Mouse (Mus musculus) spleen, adult 2 months (tissue): Measurements from ENCODE around the gene Yif1b. TPM values are rescaled to one million over a fixed set of nuclear protein-coding genes. Genes with fewer than 3 reads are reported as not detected.

ENCODE experiments used
- DNase-seq, 2 experiments: peaks; one replicate each; pipeline versions ENCODE4 v3.0.0 to v3.0.0-alpha.2; 2012 to 2021; ENCODE audit warnings: low spot score in 2 of 2, low read depth in 1 of 2
- H3K27ac ChIP-seq: fragments of 200-500 bp; 2 replicates; pipeline ENCODE4 v1.5.1; 2012; ENCODE audit warnings: low read length, inconsistent platforms; ENCODE audit not compliant: insufficient read depth
- H3K27me3 ChIP-seq: fragments of 200-500 bp; 2 replicates; pipeline ENCODE4 v1.6.1; 2012; ENCODE audit warnings: mild to moderate bottlenecking, moderate library complexity, low read length, inconsistent platforms; ENCODE audit not compliant: control insufficient read depth, insufficient read depth
- H3K36me3 ChIP-seq: fragments of 200-500 bp; 2 replicates; pipeline ENCODE4 v1.6.1; 2012; ENCODE audit warnings: mild to moderate bottlenecking, low read length, inconsistent platforms; ENCODE audit not compliant: control insufficient read depth, insufficient read depth
- H3K4me1 ChIP-seq: fragments of 200-500 bp; 2 replicates; pipeline ENCODE4 v1.6.1; 2011; ENCODE audit warnings: inconsistent platforms; ENCODE audit not compliant: control insufficient read depth, insufficient read depth, insufficient read length
- H3K4me3 ChIP-seq: fragments of 200-500 bp; 2 replicates; pipeline ENCODE4 v1.5.1; 2011; ENCODE audit warnings: mild to moderate bottlenecking, inconsistent platforms; ENCODE audit not compliant: insufficient read depth, insufficient read length; ENCODE audit errors: extremely low read depth
- CTCF ChIP-seq: fragments of 200-500 bp; IDR thresholded peaks from 2 replicates; pipeline ENCODE4 v1.5.1; 2011; ENCODE audit warnings: mild to moderate bottlenecking, inconsistent platforms; ENCODE audit not compliant: insufficient read depth, insufficient read length, insufficient replicate concordance; ENCODE audit errors: extremely low read depth
- POLR2A ChIP-seq: fragments of 200-500 bp; IDR thresholded peaks from 2 replicates; pipeline ENCODE4 v1.6.1; 2011; ENCODE audit warnings: low read depth, low read length, inconsistent platforms
- WGBS: fragments of 180-500 bp; shearing (Covaris S2); methylation state at CpG from one replicate; pipeline ENCODE4 v1.1.7; 2018; 5-methylcytosine and 5-hydroxymethylcytosine counted together
- polyA plus RNA-seq: library from polyadenylated mRNA; depleted of rRNA; stranded (reverse); fragments of >200 nt; gene quantifications from 2 replicates; pipeline ENCODE4 v1.2.3, GENCODE M21; 2012

Gene Yif1b
- polyA plus RNA-seq, 1 experiment: 74.2 TPM

GRCm38 (mm10) chr7:29246015-29246414, 7.9 kb downstream of the Yif1b start:
- Histone ChIP-seq H3K36me3 (peaks cover 2% of the 10 kb centered on the region; the same call in 1 of the 2 replicates), H3K4me3 (no peak overlapping the region)

GRCm38 (mm10) chr7:29246619-29247313, 8.6 kb downstream of the Yif1b start:
- H3K27me3 ChIP-seq: no peaks in the 10 kb centered on the region
- WGBS: 88% methylated on average over 21 of the region's 21 CpGs
- H3K4me3 ChIP-seq: no peak overlapping the region
- 0 out of 2 replicates have a peak, but pooled peaks cover 5% of the 10 kb centered on the region for H3K4me1 ChIP-seq
- no peak for DNase-seq
- H3K36me3 ChIP-seq: peaks cover 2% of the 10 kb centered on the region; the same call in 1 of the 2 replicates
- H3K27ac ChIP-seq: no peak overlapping the region; the same call in 1 of the 2 replicates
- TF ChIP-seq CTCF: no peak
- TF ChIP-seq POLR2A: no peak

More at GRCm38 (mm10) chr7:29246015-29246414, 7.9 kb downstream of the Yif1b start:
- H3K27ac ChIP-seq: no peak overlapping the region
- 0 out of 2 replicates have a peak, but pooled peaks cover 5% of the 10 kb centered on the region for H3K4me1 ChIP-seq
- 88% methylated on average over 5 of the region's 5 CpGs for WGBS
- DNase-seq: no peak
- no peaks in the 10 kb centered on the region for H3K27me3 ChIP-seq
- no peak for TF ChIP-seq POLR2A

GRCm38 (mm10) chr7:29247314-29247700, 9.2 kb downstream of the Yif1b start:
- DNase-seq: peak; percentile 32 to 79
- peaks cover 2% of the 10 kb centered on the region; the same call in 1 of the 2 replicates for H3K36me3 ChIP-seq
- peak overlapping the region; percentile 48 for H3K4me3 ChIP-seq
- TF ChIP-seq CTCF (peak; percentile 94), POLR2A (no peak)
- H3K27me3 ChIP-seq: no peaks in the 10 kb centered on the region
- H3K27ac ChIP-seq: no peak overlapping the region
- H3K4me1 ChIP-seq: 0 out of 2 replicates have a peak, but pooled peaks cover 5% of the 10 kb centered on the region
- 43% methylated on average over 16 of the region's 16 CpGs for WGBS

- Histone ChIP-seq H3K4me3 (peak overlapping the region; percentile 48), H3K27ac (no peak overlapping the region), H3K36me3 (peaks cover 2% of the 10 kb centered on the region; the same call in 1 of the 2 replicates), H3K4me1 (0 out of 2 replicates have a peak, but pooled peaks cover 5% of the 10 kb centered on the region), H3K27me3 (no peaks in the 10 kb centered on the region)
- 49% methylated on average over 19 of the region's 19 CpGs for WGBS
- DNase-seq: no peak
- no peak for TF ChIP-seq POLR2A
- TF ChIP-seq CTCF: no peak
Measured at GRCm38 (mm10) chr7:29247706-29248105, 9.6 kb downstream of the Yif1b start.

- no peaks in the 10 kb centered on the region for H3K27me3 ChIP-seq
- H3K27ac ChIP-seq: no peak within 1 kb of the TSS
- DNase-seq: peak in 1 of 2 experiments; percentile 15
- TF ChIP-seq CTCF (0 out of 2 replicates have a peak, but pooled peaks have one; percentile 8), POLR2A (no peak)
- peaks cover 2% of the 10 kb centered on the region; the same call in 1 of the 2 replicates for H3K36me3 ChIP-seq
- 0 out of 2 replicates have a peak, but pooled peaks cover 5% of the 10 kb centered on the region for H3K4me1 ChIP-seq
- WGBS: 45% methylated on average over 20 of the region's 20 CpGs
- peak within 1 kb of the TSS; percentile 48 for H3K4me3 ChIP-seq
Measured at GRCm38 (mm10) chr7:29248261-29248841, 10.2 kb downstream of the Yif1b start, which contains the start of gene 2200002D01Rik. TSS of gene 2200002D01Rik (minus strand) at chr7:29248466.

GRCm38 (mm10) chr7:29251166-29251565, 13.0 kb downstream of the Yif1b start:
- WGBS: 67% methylated on average over 3 of the region's 3 CpGs
- Histone ChIP-seq H3K27me3 (no peaks in the 10 kb centered on the region), H3K27ac (no peak overlapping the region), H3K36me3 (no peaks in the 10 kb centered on the region), H3K4me1 (0 out of 2 replicates have a peak, but pooled peaks cover 5% of the 10 kb centered on the region), H3K4me3 (no peak overlapping the region)
- TF ChIP-seq POLR2A: no peak
- no peak for TF ChIP-seq CTCF
- DNase-seq: no peak

GRCm38 (mm10) chr7:29253842-29254241, 15.7 kb downstream of the Yif1b start:
- Histone ChIP-seq H3K27ac (no peak overlapping the region), H3K27me3 (no peaks in the 10 kb centered on the region), H3K36me3 (peaks cover 4% of the 10 kb centered on the region; the same call in 1 of the 2 replicates), H3K4me3 (no peak overlapping the region), H3K4me1 (no peaks in the 10 kb centered on the region)
- no peak for DNase-seq
- 53% methylated on average over 5 of the region's 5 CpGs for WGBS
- TF ChIP-seq CTCF (no peak), POLR2A (no peak)
